Comparison of ENCODE assay signal across 7 mouse cellular contexts in genomic region chr19:55253239-55253569, GRCm38 (mm10). TPM values are rescaled to one million over a fixed set of nuclear protein-coding genes. Genes with fewer than 3 reads are reported as not detected.
DNase-seq lines count a peak whose midpoint lies in the region; ATAC-seq lines count a peak whose summit lies in the region.

No protein-coding gene starts in this region.

- peak; percentile 57 for ATAC-seq in erythroblast, adult 5-6 weeks (replicated peaks; ENCODE audit: low FRiP score, poor library complexity, severe bottlenecking)
- ATAC-seq in intestine, embryonic 16.5 days, result peak; percentile 0; the same call in 1 of the 2 replicates
- peak; percentile 53 for ATAC-seq in midbrain, embryonic 15.5 days (replicated peaks)

- H3K4me1 ChIP-seq in intestine, embryonic 16.5 days (ENCODE audit: control insufficient read depth, insufficient read depth, low read length), result no peaks in the 10 kb centered on the region; the same call in 1 of the 2 replicates
- peaks cover 19% of the 10 kb centered on the region for H3K4me1 ChIP-seq in midbrain, embryonic 15.5 days

- WGBS in intestine, embryonic 16.5 days, result 2% methylated on average over 9 of the region's 9 CpGs
- WGBS in midbrain, embryonic 15.5 days, result 3% methylated on average over 9 of the region's 9 CpGs

- peak overlapping the region; percentile 92 for H3K9ac ChIP-seq in intestine, embryonic 16.5 days (ENCODE audit: low read depth, low read length)
- peak overlapping the region; percentile 57 for H3K9ac ChIP-seq in midbrain, embryonic 15.5 days

- peak overlapping the region; percentile 97 for H3K27ac ChIP-seq in intestine, embryonic 16.5 days (ENCODE audit: low read length)
- peak overlapping the region; percentile 54 for H3K27ac ChIP-seq in midbrain, embryonic 15.5 days

- H3K4me2 ChIP-seq in intestine, embryonic 16.5 days (ENCODE audit: low read depth, low read length), result peak overlapping the region; percentile 85
- peak overlapping the region; percentile 81 for H3K4me2 ChIP-seq in midbrain, embryonic 15.5 days

- no peaks in the 10 kb centered on the region for H3K9me3 ChIP-seq in intestine, embryonic 16.5 days (ENCODE audit: control insufficient read depth, low read length)
- H3K9me3 ChIP-seq in midbrain, embryonic 15.5 days, result no peaks in the 10 kb centered on the region

- DNase-seq in retina, adult 2 months (ENCODE audit: low read depth, low spot score), result peak; percentile 9
- no peak for DNase-seq in retina, embryonic 14.5 days (ENCODE audit: low spot score)
- no peak for DNase-seq in layer of hippocampus, adult 9-10 months (ENCODE audit: low spot score)
- DNase-seq in spleen, postnatal 36 days (ENCODE audit: low spot score in 2 of 2), result no peak

- no peaks in the 10 kb centered on the region for H3K36me3 ChIP-seq in intestine, embryonic 16.5 days (ENCODE audit: control insufficient read depth, insufficient read depth, low read length)
- H3K36me3 ChIP-seq in midbrain, embryonic 15.5 days (replicated peaks), result no peaks in the 10 kb centered on the region

- peak overlapping the region; percentile 78 for H3K4me3 ChIP-seq in intestine, embryonic 16.5 days (ENCODE audit: low read length)
- peak overlapping the region; percentile 45 for H3K4me3 ChIP-seq in midbrain, embryonic 15.5 days

- H3K27me3 ChIP-seq in intestine, embryonic 16.5 days (replicated peaks; ENCODE audit: control insufficient read depth, insufficient read depth, low read length), result no peaks in the 10 kb centered on the region
- H3K27me3 ChIP-seq in midbrain, embryonic 15.5 days (replicated peaks), result no peaks in the 10 kb centered on the region

RNA-seq across cellular contexts. Expression of gene Acsl5, which starts 1.5 kb away (rescaled TPM):
- 39.6 and 74.4 TPM in 2 replicates for total RNA-seq in erythroblast, adult 5-6 weeks (2015; ENCODE audit: low replicate concordance)
- total RNA-seq in erythroblast, adult 5-6 weeks (2017; ENCODE audit: low replicate concordance), result 27.5 and 31.5 TPM in 2 replicates
- polyA plus RNA-seq in intestine, embryonic 16.5 days (2015; fragmentation: Nextera tagmentation; extraction: Ambion mirVana), result 589 and 886 TPM in 2 replicates
- 13.4 and 15.7 TPM in 2 replicates for polyA plus RNA-seq in midbrain, embryonic 15.5 days (2015; fragmentation: Nextera tagmentation; extraction: Ambion mirVana)

RNA-seq across cellular contexts. Expression of gene Gucy2g, which starts 12.2 kb away (rescaled TPM):
- total RNA-seq in erythroblast, adult 5-6 weeks (2015; ENCODE audit: low replicate concordance), result 0.58 TPM in 1 of 2 replicates, not detected in the other
- not detected in 2 replicates for total RNA-seq in erythroblast, adult 5-6 weeks (2017; ENCODE audit: low replicate concordance)
- 0.04 and 0.06 TPM in 2 replicates for polyA plus RNA-seq in intestine, embryonic 16.5 days (2015; fragmentation: Nextera tagmentation; extraction: Ambion mirVana)
- not detected in 2 replicates for polyA plus RNA-seq in midbrain, embryonic 15.5 days (2015; fragmentation: Nextera tagmentation; extraction: Ambion mirVana)

Comparison
In these comparisons a context has a peak if more than half of its experiments do, and no peak if none do; other contexts are left out.
1. ATAC-seq: peak in every context shown above with its lines; median percentile 57 in erythroblast, adult 5-6 weeks; 53 in midbrain, embryonic 15.5 days; 0 in intestine, embryonic 16.5 days.
2. RNA of gene Acsl5, which starts 1.5 kb away (polyA plus RNA-seq): 589 to 886 TPM in intestine, embryonic 16.5 days; 13.4 to 15.7 TPM in midbrain, embryonic 15.5 days; every median in the first group is over 10 times any median in the second.